10 mouse cellular contexts compared by ENCODE assay signal in genomic region chr4:133399509-133399908, GRCm38 (mm10). TPM values are rescaled to one million over a fixed set of nuclear protein-coding genes. Genes with fewer than 3 reads are reported as not detected.
DNase-seq lines count a peak whose midpoint lies in the region; ATAC-seq and TF ChIP-seq lines count a peak whose summit lies in the region.
"Had no signal": no experiment of that assay in that cellular context is flagged by ENCODE, and none has a peak within 500 bp of the region (broad histone marks: within the 10 kb centered on the region; RNA-seq: fewer than 3 reads in every experiment).

No protein-coding gene starts in this region.

- no peak overlapping the region for H3K4me3 ChIP-seq in layer of hippocampus, adult 2 months
- no peak overlapping the region for H3K4me3 ChIP-seq in embryonic facial prominence, embryonic 11.5 days (ENCODE audit: low read depth, low read length)
- H3K4me3 ChIP-seq in myocyte, result no peak overlapping the region
- H3K4me3 ChIP-seq: lung, embryonic 15.5 days; midbrain, embryonic 15.5 days had no signal

- H3K4me2 ChIP-seq in embryonic facial prominence, embryonic 11.5 days (ENCODE audit: low read depth, low read length), result no peak overlapping the region
- peak overlapping the region; percentile 37 for H3K4me2 ChIP-seq in myocyte (ENCODE audit: low read depth)
- H3K4me2 ChIP-seq: hindbrain, embryonic 14.5 days; lung, embryonic 15.5 days; midbrain, embryonic 15.5 days had no signal

- TF ChIP-seq CTCF in layer of hippocampus, adult 2 months (conservative IDR thresholded peaks at IDR 0.05), result no peak

- no peak for DNase-seq in layer of hippocampus, adult 2 months (ENCODE audit: low spot score in 2 of 2)
- DNase-seq in layer of hippocampus, postnatal 36 days, result no peak
- peak; percentile 62 to 74 for DNase-seq in cerebellum, adult 18-20 months
- DNase-seq in embryonic facial prominence, embryonic 11.5 days (ENCODE audit: low spot score), result no peak
- DNase-seq in gastrocnemius, adult 8-10 months (ENCODE audit: low spot score in 2 of 2), result no peak
- no peak for DNase-seq in Muller cell, postnatal 12 days (ENCODE audit: inconsistent ontology term)

- WGBS in embryonic facial prominence, embryonic 11.5 days, result 85% methylated on average over 6 of the region's 6 CpGs

- peak overlapping the region; percentile 25; the same call in 1 of the 2 replicates for H3K27ac ChIP-seq in layer of hippocampus, adult 2 months
- H3K27ac ChIP-seq in embryonic facial prominence, embryonic 11.5 days (replicated peaks; ENCODE audit: low read depth, low read length), result no peak overlapping the region
- H3K27ac ChIP-seq: hindbrain, embryonic 14.5 days; lung, embryonic 15.5 days; midbrain, embryonic 15.5 days had no signal

- H3K9me3 ChIP-seq in embryonic facial prominence, embryonic 11.5 days (replicated peaks; ENCODE audit: control insufficient read depth, low read length), result no peaks in the 10 kb centered on the region
- H3K9me3 ChIP-seq: lung, embryonic 15.5 days; midbrain, embryonic 15.5 days had no signal

- no peak for TF ChIP-seq POLR2A in myocyte (IDR thresholded peaks at IDR 0.05; ENCODE audit: insufficient read length, low read depth)

- peak overlapping the region; percentile 37; the same call in 1 of the 2 replicates for H3K9ac ChIP-seq in embryonic facial prominence, embryonic 11.5 days (replicated peaks; ENCODE audit: low read length)
- H3K9ac ChIP-seq: hindbrain, embryonic 14.5 days; lung, embryonic 15.5 days; midbrain, embryonic 15.5 days had no signal

- H3K79me2 ChIP-seq in myocyte (ENCODE audit: control insufficient read depth, insufficient read depth), result peaks cover 28% of the 10 kb centered on the region

- no peaks in the 10 kb centered on the region for H3K36me3 ChIP-seq in embryonic facial prominence, embryonic 11.5 days (replicated peaks; ENCODE audit: control insufficient read depth, insufficient read depth, low read depth, low read length)
- H3K36me3 ChIP-seq in myocyte (ENCODE audit: control insufficient read depth, insufficient read depth), result no peaks in the 10 kb centered on the region
- H3K36me3 ChIP-seq: lung, embryonic 15.5 days; midbrain, embryonic 15.5 days had no signal

- ATAC-seq in embryonic facial prominence, embryonic 11.5 days (replicated peaks; ENCODE audit: insufficient number of reproducible peaks, low FRiP score, low TSS enrichment, low read depth), result no peak
- ATAC-seq: midbrain, embryonic 15.5 days had no signal

- H3K27me3 ChIP-seq in embryonic facial prominence, embryonic 11.5 days (ENCODE audit: control insufficient read depth, insufficient read depth, low read length), result no peaks in the 10 kb centered on the region
- no peaks in the 10 kb centered on the region for H3K27me3 ChIP-seq in myocyte (ENCODE audit: control insufficient read depth, insufficient read depth, insufficient read length)
- H3K27me3 ChIP-seq: lung, embryonic 15.5 days; midbrain, embryonic 15.5 days had no signal

- no peak overlapping the region for H3ac ChIP-seq in myocyte (ENCODE audit: control insufficient read depth, insufficient read length)

- peaks cover 5% of the 10 kb centered on the region for H3K4me1 ChIP-seq in embryonic facial prominence, embryonic 11.5 days (ENCODE audit: control insufficient read depth, insufficient read depth, low read length)

TF ChIP-seq in myocyte, 11 proteins besides CTCF, POLR2A, EP300 and RAD21:
- no peak for TF ChIP-seq TCF3 (IDR thresholded peaks at IDR 0.05; ENCODE audit: insufficient read length, low read depth)
- TF ChIP-seq POLR2AphosphoS2 (IDR thresholded peaks at IDR 0.05; ENCODE audit: insufficient read length, low read depth), result no peak
- TF ChIP-seq MYOG (IDR thresholded peaks at IDR 0.05; ENCODE audit: control insufficient read depth in 1 of 3, insufficient read depth in 1 of 3, insufficient read length in 2 of 3, low read depth in 2 of 3), result peak in 1 of 3 experiments; percentile 52
- peak in 1 of 3 experiments; percentile 47 for TF ChIP-seq MYOD1 (IDR thresholded peaks at IDR 0.05; ENCODE audit: control insufficient read depth in 1 of 3, insufficient read length in 2 of 3, low read depth in 2 of 3)
- no peak for TF ChIP-seq TCF12 (IDR thresholded peaks at IDR 0.05; ENCODE audit: insufficient read depth, poor library complexity, severe bottlenecking)
- no peak for TF ChIP-seq SRF (IDR thresholded peaks at IDR 0.05; ENCODE audit: control insufficient read depth, insufficient read length, low read depth)

RNA-seq across cellular contexts. Expression of gene Slc9a1, which starts 30.0 kb away (rescaled TPM):
- 10 to 100 TPM; 59.1 to 63.4 TPM for total RNA-seq in layer of hippocampus, adult 2 months (2021)
- 10 to 100 TPM; 60.1 to 63.9 TPM for total RNA-seq in layer of hippocampus, postnatal 36 days (2021)
- 4.7 and 5.6 TPM in 2 replicates for polyA plus RNA-seq in embryonic facial prominence, embryonic 11.5 days (2014; fragmentation: Nextera tagmentation; extraction: Ambion mirVana)
- polyA plus RNA-seq in myocyte (2012; fragmentation: generic; extraction: Trizol), result 23.3 TPM
- 1 to 10 TPM; 6.9 to 9.8 (median 8.4) TPM for total RNA-seq in gastrocnemius, adult 8-10 months (2022)

RNA-seq across cellular contexts. Expression of gene Wdtc1, which starts 46.2 kb away (rescaled TPM):
- total RNA-seq in layer of hippocampus, adult 2 months (2021), result 10 to 100 TPM; 78.8 to 82.5 TPM
- total RNA-seq in layer of hippocampus, postnatal 36 days (2021), result 10 to 100 TPM; 78.5 to 78.9 TPM
- polyA plus RNA-seq in embryonic facial prominence, embryonic 11.5 days (2014; fragmentation: Nextera tagmentation; extraction: Ambion mirVana), result 16.7 and 18.7 TPM in 2 replicates
- polyA plus RNA-seq in myocyte (2012; fragmentation: generic; extraction: Trizol), result 53.1 TPM
- total RNA-seq in gastrocnemius, adult 8-10 months (2022), result 100 to 1,000 TPM in 2 of 4 experiments, 10 to 100 TPM in 2; 85.4 to 104 (median 95.3) TPM

Comparison
In these comparisons a context has a peak if more than half of its experiments do, and no peak if none do; other contexts are left out.
1. DNase-seq: peak in cerebellum, adult 18-20 months (2 of 2); none in layer of hippocampus, adult 2 months (0 of 2), layer of hippocampus, postnatal 36 days (0 of 2), embryonic facial prominence, embryonic 11.5 days (single experiment), gastrocnemius, adult 8-10 months (0 of 2) and Muller cell, postnatal 12 days (single experiment).
2. RNA of gene Slc9a1, which starts 30.0 kb away (total RNA-seq): 60.1 to 63.9 TPM in layer of hippocampus, postnatal 36 days and 59.1 to 63.4 TPM in layer of hippocampus, adult 2 months; 6.9 to 9.8 TPM in gastrocnemius, adult 8-10 months; every median in the first group is over 4 times any median in the second.